Comparison of ENCODE assay signal across 10 mouse cellular contexts in the genomic region with DNA sequence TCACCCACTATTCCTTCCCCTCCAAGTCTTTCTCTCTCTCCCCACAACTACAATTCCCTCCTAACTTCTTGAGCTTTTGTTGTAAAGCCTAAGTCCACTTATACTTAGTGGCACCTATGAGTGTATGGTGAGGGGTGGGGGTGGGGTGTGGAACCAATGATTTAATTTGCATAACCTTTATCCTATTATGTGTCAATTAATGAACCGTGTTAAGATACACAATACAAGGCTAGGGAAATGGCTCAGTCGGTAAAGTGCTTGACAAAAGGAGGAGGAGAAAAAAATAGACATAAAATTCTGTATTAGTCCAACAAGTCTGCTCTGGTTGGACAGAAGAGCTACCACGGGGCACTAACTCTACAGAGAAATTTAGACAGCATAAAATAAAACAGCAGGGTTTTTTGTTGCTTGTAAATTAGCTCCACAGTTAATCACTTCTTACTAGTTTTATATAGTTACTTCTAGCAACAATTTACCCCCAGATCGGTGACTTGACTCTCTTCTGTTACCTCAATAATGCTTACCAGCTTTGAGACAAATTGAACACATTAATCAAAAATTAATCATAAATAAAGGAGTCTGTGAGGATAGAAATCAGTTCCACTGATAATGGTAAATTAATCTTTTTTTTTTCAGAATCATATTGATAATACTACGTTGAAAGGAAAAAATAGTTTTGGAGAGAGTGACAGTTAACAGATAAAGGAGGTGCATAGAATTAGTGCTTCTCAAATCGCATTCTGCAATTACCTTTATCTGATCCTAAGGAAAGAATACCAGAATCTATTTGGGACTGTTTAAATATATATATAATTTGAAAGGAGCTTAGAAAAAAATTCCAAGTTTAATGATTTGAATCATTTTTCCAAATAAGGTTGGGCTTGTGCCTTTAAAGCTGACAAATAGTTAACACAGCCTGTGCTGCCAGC. TPM values are rescaled to one million over a fixed set of nuclear protein-coding genes. Genes with fewer than 3 reads are reported as not detected.
DNase-seq lines count a peak whose midpoint lies in the region; ATAC-seq and TF ChIP-seq lines count a peak whose summit lies in the region.
"Had no signal": no experiment of that assay in that cellular context is flagged by ENCODE, and none has a peak within 500 bp of the region (broad histone marks: within the 10 kb centered on the region; RNA-seq: fewer than 3 reads in every experiment).

No protein-coding gene starts in this region.

- TF ChIP-seq POLR2A in heart, adult 2 months (IDR thresholded peaks at IDR 0.05; ENCODE audit: insufficient read depth, low read depth, low read length): no peak
- no peak for TF ChIP-seq POLR2A in MEL (IDR thresholded peaks at IDR 0.05; ENCODE audit: control insufficient read depth in 1 of 2, insufficient read depth in 1 of 2, low read depth in 1 of 2, low read length in 2 of 2, poor library complexity in 1 of 2)

- H3K27ac ChIP-seq in heart, adult 2 months: peak overlapping the region; percentile 81
- peak overlapping the region; percentile 68 for H3K27ac ChIP-seq in MEL (ENCODE audit: control insufficient read depth, low read depth, low read length)
- no peak overlapping the region; the same call in 1 of the 2 replicates for H3K27ac ChIP-seq in forebrain, embryonic 16.5 days (ENCODE audit: low read length)
- H3K27ac ChIP-seq in liver, embryonic 16.5 days (ENCODE audit: low read length): no peak overlapping the region

- TF ChIP-seq CTCF in heart, adult 2 months (IDR thresholded peaks at IDR 0.05): no peak
- no peak for TF ChIP-seq CTCF in MEL (IDR thresholded peaks at IDR 0.05 in 2 of 3, conservative IDR thresholded peaks at IDR 0.05 in 1 of 3; ENCODE audit: control insufficient read depth in 1 of 3, insufficient read depth in 1 of 3, low read depth in 2 of 3, low read length in 3 of 3, poor library complexity in 1 of 3, severe bottlenecking in 1 of 3)

- TF ChIP-seq EP300 in heart, adult 2 months (IDR thresholded peaks at IDR 0.05; ENCODE audit: insufficient read depth, low read depth, low read length): no peak
- no peak for TF ChIP-seq EP300 in MEL (IDR thresholded peaks at IDR 0.05; ENCODE audit: low read depth in 1 of 2, low read length in 2 of 2)

- no peaks in the 10 kb centered on the region for H3K36me3 ChIP-seq in heart, adult 2 months (ENCODE audit: control insufficient read depth, insufficient read depth, low read length)
- peaks cover 0 to 11% of the 10 kb centered on the region in 2 experiments; a peak in 2 of 4 replicates for H3K36me3 ChIP-seq in MEL (ENCODE audit: control insufficient read depth in 1 of 2, insufficient read depth in 2 of 2, low read length in 2 of 2)
- H3K36me3 ChIP-seq in forebrain, embryonic 16.5 days (ENCODE audit: control insufficient read depth, insufficient read depth): no peaks in the 10 kb centered on the region
- no peaks in the 10 kb centered on the region for H3K36me3 ChIP-seq in liver, embryonic 16.5 days (ENCODE audit: control insufficient read depth, insufficient read depth)

- intact Hi-C loops in heart, adult 2 months (cut with DNase I): no loop called here

- no peaks in the 10 kb centered on the region for H3K27me3 ChIP-seq in heart, adult 2 months (ENCODE audit: control insufficient read depth, insufficient read depth, low read length)
- H3K27me3 ChIP-seq in MEL (ENCODE audit: control insufficient read depth in 1 of 2, insufficient read depth in 2 of 2, low read length in 2 of 2): no peaks in the 10 kb centered on the region
- H3K27me3 ChIP-seq in forebrain, embryonic 16.5 days (replicated peaks; ENCODE audit: control insufficient read depth, insufficient read depth, low read length): no peaks in the 10 kb centered on the region
- no peaks in the 10 kb centered on the region for H3K27me3 ChIP-seq in liver, embryonic 16.5 days (ENCODE audit: control insufficient read depth, insufficient read depth, low read depth, low read length)

- no peaks in the 10 kb centered on the region for H3K79me2 ChIP-seq in heart, adult 2 months (replicated peaks; ENCODE audit: control insufficient read depth, insufficient read depth, low read length)
- no peaks in the 10 kb centered on the region for H3K79me2 ChIP-seq in MEL (ENCODE audit: control insufficient read depth, insufficient read depth, low read length, poor library complexity)

- WGBS in heart, adult 2 months: 63% methylated on average over 6 of the region's 6 CpGs
- 12% methylated on average over 6 of the region's 6 CpGs for WGBS in forebrain, embryonic 16.5 days
- 53% methylated on average over 6 of the region's 6 CpGs for WGBS in liver, embryonic 16.5 days (ENCODE audit: insufficient replicate concordance)

- TF ChIP-seq RAD21 in MEL (IDR thresholded peaks at IDR 0.05; ENCODE audit: low read depth, low read length): no peak

- H3K4me1 ChIP-seq in heart, adult 2 months (ENCODE audit: control insufficient read depth, insufficient read depth, low read length): no peaks in the 10 kb centered on the region
- H3K4me1 ChIP-seq in MEL (ENCODE audit: control insufficient read depth in 1 of 2, insufficient read depth in 2 of 2, low read length in 2 of 2): no peaks in the 10 kb centered on the region; a peak in 2 of 4 replicates
- peaks cover 9% of the 10 kb centered on the region; the same call in 1 of the 2 replicates for H3K4me1 ChIP-seq in forebrain, embryonic 16.5 days (replicated peaks; ENCODE audit: control insufficient read depth, insufficient read depth, low read length)
- no peaks in the 10 kb centered on the region for H3K4me1 ChIP-seq in liver, embryonic 16.5 days (ENCODE audit: control insufficient read depth, low read depth, low read length)

- ATAC-seq in forebrain, embryonic 16.5 days: peak; percentile 43
- ATAC-seq in liver, embryonic 16.5 days (ENCODE audit: low read depth): no peak

- H3K4me3 ChIP-seq in heart, adult 2 months: peak overlapping the region; percentile 60
- H3K4me3 ChIP-seq in MEL (ENCODE audit: control insufficient read depth in 1 of 2, insufficient read depth in 1 of 2, low read depth in 2 of 2, low read length in 2 of 2): peak overlapping the region; percentile 65 to 77
- H3K4me3 ChIP-seq in forebrain, embryonic 16.5 days (replicated peaks; ENCODE audit: low read length): peak overlapping the region; percentile 47
- peak overlapping the region; percentile 31 for H3K4me3 ChIP-seq in liver, embryonic 16.5 days (ENCODE audit: low read depth, low read length)

- H3K9me3 ChIP-seq in MEL (replicated peaks; ENCODE audit: insufficient read depth, low read length): no peaks in the 10 kb centered on the region
- H3K9me3 ChIP-seq in forebrain, embryonic 16.5 days (ENCODE audit: control insufficient read depth, low read length): no peaks in the 10 kb centered on the region
- H3K9me3 ChIP-seq in liver, embryonic 16.5 days (replicated peaks; ENCODE audit: control insufficient read depth, low read length): no peaks in the 10 kb centered on the region

- peak overlapping the region; percentile 69 for H3K9ac ChIP-seq in heart, adult 2 months (ENCODE audit: low read depth, low read length)
- H3K9ac ChIP-seq in MEL (ENCODE audit: control insufficient read depth, low read depth, low read length, poor library complexity, severe bottlenecking): peak overlapping the region; percentile 65
- peak overlapping the region; percentile 51 for H3K9ac ChIP-seq in forebrain, embryonic 16.5 days (replicated peaks; ENCODE audit: low read depth, low read length)
- no peak overlapping the region for H3K9ac ChIP-seq in liver, embryonic 16.5 days (ENCODE audit: low read depth, low read length)

- H3K4me2 ChIP-seq in forebrain, embryonic 16.5 days (ENCODE audit: low read length): peak overlapping the region; percentile 64
- peak overlapping the region; percentile 50 for H3K4me2 ChIP-seq in liver, embryonic 16.5 days (ENCODE audit: low read depth, low read length)

- no peak for DNase-seq in heart, adult 2 months
- no peak for DNase-seq in heart, postnatal 4 days
- DNase-seq in MEL (ENCODE audit: low read depth, low spot score): peak; percentile 11
- DNase-seq in adrenal gland, postnatal 4 days (ENCODE audit: low spot score in 2 of 2): no peak
- no peak for DNase-seq in right cerebral cortex, postnatal 14 days
- DNase-seq in layer of hippocampus, adult 9-11 months: no peak
- DNase-seq: B cell, adult 2 months had no signal

TF ChIP-seq in MEL, 35 proteins besides CTCF, POLR2A, EP300 and RAD21:
- 0 out of 2 replicates have a peak, but pooled peaks have one; percentile 11 for TF ChIP-seq CHD1 (IDR thresholded peaks at IDR 0.05; ENCODE audit: low read depth, low read length)
- TF ChIP-seq NRF1 (IDR thresholded peaks at IDR 0.05; ENCODE audit: insufficient read depth, low read depth, low read length, poor library complexity, severe bottlenecking): no peak

RNA-seq across cellular contexts. Expression of a gene that starts 1.4 kb away (rescaled TPM):
- total RNA-seq in heart, adult 2 months (2021): 10 to 100 TPM; 13.3 to 13.5 TPM
- 1.9 and 4.1 TPM in 2 replicates for polyA plus RNA-seq in heart, adult 2 months (2012; rRNA removed)
- total RNA-seq in heart, postnatal 4 days (2021): 1 to 10 TPM; 5.7 to 7.9 TPM
- 6.0 and 7.0 TPM in 2 replicates for total RNA-seq in MEL (2012; rRNA removed)
- 1 to 10 TPM in 1 of 2 experiments, not detected in 1; 3.0 TPM for polyA plus RNA-seq in MEL (2012; ENCODE audit: insufficient read depth in 1 of 2, insufficient read length in 2 of 2, low read depth in 1 of 2, low replicate concordance in 2 of 2, missing spikeins in 1 of 2)
- polyA plus RNA-seq in forebrain, embryonic 16.5 days (2015; fragmentation: Nextera tagmentation; extraction: Ambion mirVana): 5.1 and 5.7 TPM in 2 replicates
- polyA plus RNA-seq in liver, embryonic 16.5 days (2015; fragmentation: Nextera tagmentation; extraction: Ambion mirVana): 0.34 and 0.58 TPM in 2 replicates
- 10 to 100 TPM; 12.3 to 12.4 TPM for total RNA-seq in adrenal gland, postnatal 4 days (2021)

RNA-seq across cellular contexts. Expression of a gene that starts 48.6 kb away (rescaled TPM):
- not detected for total RNA-seq in heart, adult 2 months (2021)
- polyA plus RNA-seq in heart, adult 2 months (2012; rRNA removed): not detected in 2 replicates
- not detected for total RNA-seq in heart, postnatal 4 days (2021)
- total RNA-seq in MEL (2012; rRNA removed): not detected in 2 replicates
- not detected for polyA plus RNA-seq in MEL (2012; ENCODE audit: insufficient read depth in 1 of 2, insufficient read length in 2 of 2, low read depth in 1 of 2, low replicate concordance in 2 of 2, missing spikeins in 1 of 2)
- not detected in 2 replicates for polyA plus RNA-seq in forebrain, embryonic 16.5 days (2015; fragmentation: Nextera tagmentation; extraction: Ambion mirVana)
- not detected in 2 replicates for polyA plus RNA-seq in liver, embryonic 16.5 days (2015; fragmentation: Nextera tagmentation; extraction: Ambion mirVana)
- not detected for total RNA-seq in adrenal gland, postnatal 4 days (2021)
- polyA plus RNA-seq: spleen, adult 2 months had no signal

Comparison
In these comparisons a context has a peak if more than half of its experiments do, and no peak if none do; other contexts are left out.
1. H3K27ac ChIP-seq: peak in heart, adult 2 months (single experiment) and MEL (single experiment); none in forebrain, embryonic 16.5 days (single experiment) and liver, embryonic 16.5 days (single experiment).
2. Peak in every context shown above with its lines, with median percentiles within 50 percentile points of each other: H3K4me3 ChIP-seq.